Mouse (Mus musculus) CD4-positive helper T cell, adult 2 months (primary cell): ENCODE results near the gene Icmt.

Experiments
- DNase-seq: peaks from one replicate; pipeline ENCODE4 v3.0.0-alpha.2; 2012; ENCODE audit warnings: low read depth, missing footprints, low spot score

Gene Icmt

GRCm38 (mm10) chr4:152338419-152339292, 41.6 kb downstream of the Icmt start, which contains the start of gene Chd5:
Gene Chd5, plus strand, starts transcription at chr4:152338651.
- no peak for DNase-seq

- DNase-seq: no peak
These were observed 42.3 kb downstream of the Icmt start for GRCm38 (mm10) chr4:152339293-152339790.

GRCm38 (mm10) chr4:152340584-152341284, 43.7 kb downstream of the Icmt start:
- DNase-seq: peak; percentile 41

GRCm38 (mm10) chr4:152343296-152343695, 46.3 kb downstream of the Icmt start:
- DNase-seq: no peak

- DNase-seq: no peak
These were observed 47.6 kb downstream of the Icmt start for GRCm38 (mm10) chr4:152344651-152345050.

GRCm38 (mm10) chr4:152345120-152345889, 48.3 kb downstream of the Icmt start:
- no peak for DNase-seq

GRCm38 (mm10) chr4:152349837-152350381, 52.9 kb downstream of the Icmt start:
- DNase-seq: no peak

GRCm38 (mm10) chr4:152350722-152351421, 53.8 kb downstream of the Icmt start:
- no peak for DNase-seq

- no peak for DNase-seq
These were observed 54.6 kb downstream of the Icmt start for GRCm38 (mm10) chr4:152351422-152352305.

GRCm38 (mm10) chr4:152353886-152354637, 57.0 kb downstream of the Icmt start:
- no peak for DNase-seq

GRCm38 (mm10) chr4:152355672-152356071, 58.6 kb downstream of the Icmt start:
- DNase-seq: no peak
